Mouse (Mus musculus) heart, embryonic 15.5 days (tissue): ENCODE results near the gene Tctex1d2. TPM values are rescaled to one million over a fixed set of nuclear protein-coding genes. Genes with fewer than 3 reads are reported as not detected.

Experiments
- ATAC-seq: fragments of 200-750 bp; cut with Nextera tagmentation; replicated peaks from 2 replicates; pipeline ENCODE4 v1.8.0; 2017; ENCODE audit warnings: low read depth, moderate TSS enrichment; ENCODE audit not compliant: insufficient number of reproducible peaks, insufficient read depth, low FRiP score
- H3K27ac ChIP-seq: fragments of 300-500 bp; sonication (generic); 2 replicates; pipeline ENCODE4 v1.5.1; 2015; ENCODE audit warnings: mild to moderate bottlenecking, inconsistent platforms
- H3K27me3 ChIP-seq: fragments of 300-500 bp; sonication (generic); 2 replicates; pipeline ENCODE4 v1.6.1; 2015; ENCODE audit warnings: inconsistent platforms
- H3K36me3 ChIP-seq: fragments of 300-500 bp; sonication (generic); 2 replicates; pipeline ENCODE4 v1.6.1; 2015; ENCODE audit warnings: mild to moderate bottlenecking, inconsistent platforms
- H3K4me1 ChIP-seq: fragments of 300-500 bp; sonication (generic); replicated peaks from 2 replicates; pipeline ENCODE4 v1.6.1; 2015; ENCODE audit warnings: inconsistent platforms
- H3K4me2 ChIP-seq: fragments of 300-500 bp; sonication (generic); 2 replicates; pipeline ENCODE4 v1.6.1; 2015; ENCODE audit warnings: inconsistent platforms, mild to moderate bottlenecking, moderate library complexity
- H3K4me3 ChIP-seq: fragments of 300-500 bp; sonication (generic); 2 replicates; pipeline ENCODE4 v1.5.1; 2015; ENCODE audit warnings: mild to moderate bottlenecking, inconsistent platforms
- H3K9ac ChIP-seq: fragments of 300-500 bp; sonication (generic); 2 replicates; pipeline ENCODE4 v1.6.1; 2015; ENCODE audit warnings: mild to moderate bottlenecking, inconsistent platforms
- H3K9me3 ChIP-seq: fragments of 300-500 bp; sonication (generic); replicated peaks from 2 replicates; pipeline ENCODE4 v1.6.1; 2016; ENCODE audit warnings: inconsistent platforms
- WGBS: fragments of 180-500 bp; shearing (Covaris S2); methylation state at CpG from one replicate; pipeline ENCODE4 v1.1.7; 2015; ENCODE audit warnings: mixed read lengths; 5-methylcytosine and 5-hydroxymethylcytosine counted together
- polyA plus RNA-seq: library from polyadenylated mRNA; unstranded; fragments of >200 nt; fragmentation: Nextera tagmentation; extraction: Ambion mirVana; gene quantifications from 2 replicates; pipeline ENCODE4 v1.2.1, GENCODE M21; 2015

Gene Tctex1d2
- polyA plus RNA-seq, 1 experiment from 2014 or later, result 22.5 TPM

DNA sequence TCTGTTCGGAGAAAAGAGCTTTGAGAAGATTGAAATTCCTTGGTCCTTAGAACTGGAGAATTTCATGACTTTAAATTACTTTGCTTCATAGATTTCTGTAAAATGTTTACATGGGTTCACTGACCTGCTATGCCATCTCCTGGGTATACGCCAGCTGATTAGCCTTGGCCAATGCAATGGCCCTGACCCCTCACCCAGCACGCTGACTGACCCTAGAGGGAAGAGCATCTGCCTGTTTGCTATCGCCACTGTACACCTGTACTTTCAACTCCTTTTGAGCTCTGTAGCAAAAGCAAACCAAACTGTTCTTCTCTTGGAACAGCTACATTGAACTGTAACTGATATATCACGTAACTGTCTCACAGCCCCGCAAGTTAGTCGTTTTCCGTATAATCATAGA is 33.6 kb downstream of the Tctex1d2 start:
- Histone ChIP-seq H3K9me3 (no peaks in the 10 kb centered on the region), H3K4me2 (no peak overlapping the region), H3K36me3 (peaks cover 38% of the 10 kb centered on the region), H3K27ac (no peak overlapping the region), H3K9ac (no peak overlapping the region), H3K4me3 (no peak overlapping the region), H3K27me3 (no peaks in the 10 kb centered on the region), H3K4me1 (0 out of 2 replicates have a peak, but pooled peaks cover 2% of the 10 kb centered on the region)
- no peak for ATAC-seq
- WGBS, result 91% methylated on average over 8 of the region's 8 CpGs

DNA sequence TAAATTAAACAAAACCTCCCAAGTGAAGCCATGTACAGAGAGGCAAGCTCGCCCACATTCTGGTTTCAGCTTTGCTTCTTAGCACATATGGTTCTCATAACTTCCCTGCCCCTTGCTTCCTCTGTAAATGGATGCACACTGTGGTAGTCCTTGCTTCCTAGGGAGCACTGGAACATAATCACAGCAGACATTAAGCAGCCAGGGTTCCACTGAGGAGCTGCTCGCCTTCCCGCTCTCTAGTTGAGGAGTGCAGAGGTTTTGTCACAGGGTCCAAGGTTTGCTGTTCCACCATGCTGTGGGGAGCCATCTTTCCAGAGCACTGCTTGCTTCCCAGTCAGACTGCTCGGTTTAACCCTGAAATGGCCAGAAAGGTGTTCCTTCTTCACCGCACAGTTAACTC is 35.1 kb downstream of the Tctex1d2 start:
- no peak for ATAC-seq
- H3K36me3 ChIP-seq, result peaks cover 42% of the 10 kb centered on the region
- H3K9ac ChIP-seq, result no peak overlapping the region
- H3K4me3 ChIP-seq, result no peak overlapping the region
- H3K4me2 ChIP-seq, result no peak overlapping the region
- H3K27me3 ChIP-seq, result no peaks in the 10 kb centered on the region
- WGBS, result 83% methylated on average over 5 of the region's 5 CpGs
- H3K27ac ChIP-seq, result no peak overlapping the region
- H3K9me3 ChIP-seq, result no peaks in the 10 kb centered on the region
- 0 out of 2 replicates have a peak, but pooled peaks cover 2% of the 10 kb centered on the region for H3K4me1 ChIP-seq

DNA sequence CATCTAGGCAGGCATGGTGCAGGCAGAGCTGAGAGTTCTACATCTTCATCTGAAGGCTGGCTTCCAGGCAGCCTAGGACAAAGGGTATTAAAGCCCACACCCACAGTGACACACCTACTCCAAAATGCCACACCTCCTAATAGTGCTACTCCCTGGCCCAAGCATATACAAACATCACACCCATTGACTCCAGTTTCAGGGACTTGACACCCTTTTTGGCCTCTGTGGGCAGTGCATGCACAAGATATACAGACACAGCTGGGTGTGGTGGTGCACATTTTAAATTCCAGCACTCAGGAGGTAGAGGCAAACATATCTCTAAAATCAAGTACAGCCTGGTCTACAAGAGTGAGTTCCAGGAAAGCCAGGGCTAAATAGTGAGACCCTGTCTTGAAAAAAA is 36.6 kb downstream of the Tctex1d2 start:
- Histone ChIP-seq H3K4me2 (no peak overlapping the region), H3K36me3 (peaks cover 42% of the 10 kb centered on the region)
- ATAC-seq, result no peak

DNA sequence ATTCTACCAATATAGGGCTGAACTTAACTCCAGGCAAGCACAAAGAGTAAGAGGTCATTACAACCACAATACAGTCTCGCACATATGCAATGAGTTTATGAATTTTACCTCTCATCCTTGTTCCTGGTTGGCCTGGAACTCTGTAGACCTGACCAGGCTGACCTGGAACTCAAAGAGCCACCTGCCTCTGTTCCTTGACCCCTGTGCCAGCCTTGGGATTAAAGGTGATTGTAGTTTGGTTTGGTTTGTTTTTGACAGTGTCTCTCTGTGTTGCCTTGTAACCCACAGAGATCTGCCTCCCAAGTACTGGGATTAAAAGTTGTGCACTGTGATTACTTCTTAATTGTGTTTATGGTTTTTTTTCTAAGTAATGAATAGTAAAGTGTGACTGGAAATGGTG is 37.3 kb downstream of the Tctex1d2 start:
- no peaks in the 10 kb centered on the region for H3K27me3 ChIP-seq
- no peak overlapping the region for H3K4me3 ChIP-seq
- 0 out of 2 replicates have a peak, but pooled peaks cover 2% of the 10 kb centered on the region for H3K4me1 ChIP-seq
- peaks cover 40% of the 10 kb centered on the region for H3K36me3 ChIP-seq
- no peaks in the 10 kb centered on the region for H3K9me3 ChIP-seq
- WGBS, result 94% methylated on average over 1 of the region's 1 CpGs
- ATAC-seq, result no peak
- no peak overlapping the region for H3K9ac ChIP-seq
- H3K27ac ChIP-seq, result no peak overlapping the region
- no peak overlapping the region for H3K4me2 ChIP-seq

More for the DNA sequence above, 36.6 kb downstream of the Tctex1d2 start:
- Histone ChIP-seq H3K9ac (no peak overlapping the region), H3K4me1 (0 out of 2 replicates have a peak, but pooled peaks cover 2% of the 10 kb centered on the region), H3K27ac (no peak overlapping the region), H3K27me3 (no peaks in the 10 kb centered on the region), H3K4me3 (no peak overlapping the region), H3K9me3 (no peaks in the 10 kb centered on the region)

DNA sequence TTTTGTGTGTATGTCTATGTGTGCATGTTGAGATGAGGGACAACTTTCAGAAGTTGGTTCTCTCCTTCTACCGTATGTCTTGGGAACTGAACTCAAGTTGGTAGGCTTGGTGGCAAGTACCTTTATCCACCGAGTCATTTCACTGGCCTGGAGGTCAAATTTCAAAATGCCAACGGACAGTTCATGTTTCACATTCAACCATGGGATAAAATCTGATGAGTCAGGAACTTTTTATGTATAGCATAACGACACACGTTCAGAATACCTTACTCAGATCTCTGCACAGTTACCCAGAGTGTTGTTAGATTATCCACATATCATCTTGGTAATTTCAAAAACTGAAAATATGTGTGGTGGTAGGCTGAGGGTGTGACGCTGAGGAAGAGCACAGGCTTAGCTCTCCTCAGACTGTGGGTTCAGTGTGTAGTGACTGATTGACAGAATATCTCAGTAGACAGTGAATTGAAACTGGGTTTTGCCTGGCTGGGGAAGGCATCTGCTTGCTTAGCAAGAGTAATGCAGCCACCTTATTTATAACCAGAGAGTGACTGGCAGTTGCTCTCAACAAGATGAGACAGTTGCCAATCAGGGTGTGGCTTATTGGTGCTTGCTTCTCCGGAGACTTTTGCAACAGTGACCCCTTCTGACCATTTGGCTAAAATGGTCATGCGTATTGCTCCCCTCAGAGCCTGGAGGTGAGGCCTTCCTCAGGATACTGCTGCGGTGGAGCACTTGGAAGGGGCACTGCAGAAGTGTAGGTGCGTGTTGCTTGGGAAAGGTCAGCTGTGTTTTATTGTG is 38.3 kb downstream of the Tctex1d2 start:
- Histone ChIP-seq H3K36me3 (peaks cover 41% of the 10 kb centered on the region), H3K4me2 (no peak overlapping the region), H3K9me3 (no peaks in the 10 kb centered on the region), H3K9ac (no peak overlapping the region), H3K27me3 (no peaks in the 10 kb centered on the region), H3K4me1 (peaks cover 4% of the 10 kb centered on the region; the same call in 1 of the 2 replicates), H3K4me3 (no peak overlapping the region), H3K27ac (no peak overlapping the region)
- ATAC-seq, result 0 out of 2 replicates have a peak, but pooled peaks have one; percentile 53
- 55% methylated on average over 10 of the region's 10 CpGs for WGBS

DNA sequence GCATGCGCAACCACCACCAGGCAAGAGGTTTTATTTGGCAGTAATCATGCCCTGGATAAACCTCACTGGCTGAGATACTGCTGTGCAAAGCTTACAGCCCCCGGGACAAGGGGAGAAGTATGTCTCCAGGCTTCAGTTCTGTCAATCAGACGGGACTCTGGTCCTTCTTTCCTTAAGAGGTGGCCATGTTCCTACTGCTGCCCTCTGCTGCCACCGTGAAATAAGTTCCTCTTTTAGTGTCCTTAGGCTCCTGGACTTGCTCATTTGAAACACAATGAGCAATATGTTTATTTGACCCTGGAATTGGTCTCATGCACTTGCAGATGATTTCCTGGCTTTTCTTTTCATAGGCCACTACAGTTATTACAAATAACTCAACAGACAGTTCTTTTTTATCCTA is 41.0 kb downstream of the Tctex1d2 start:
- peaks cover 27% of the 10 kb centered on the region for H3K36me3 ChIP-seq
- H3K9ac ChIP-seq, result no peak overlapping the region
- no peaks in the 10 kb centered on the region for H3K27me3 ChIP-seq
- H3K4me1 ChIP-seq, result peaks cover 14% of the 10 kb centered on the region
- no peak overlapping the region for H3K4me2 ChIP-seq
- no peaks in the 10 kb centered on the region for H3K9me3 ChIP-seq
- ATAC-seq, result no peak
- no peak overlapping the region for H3K27ac ChIP-seq
- WGBS, result 50% methylated on average over 4 of the region's 4 CpGs
- no peak overlapping the region for H3K4me3 ChIP-seq

DNA sequence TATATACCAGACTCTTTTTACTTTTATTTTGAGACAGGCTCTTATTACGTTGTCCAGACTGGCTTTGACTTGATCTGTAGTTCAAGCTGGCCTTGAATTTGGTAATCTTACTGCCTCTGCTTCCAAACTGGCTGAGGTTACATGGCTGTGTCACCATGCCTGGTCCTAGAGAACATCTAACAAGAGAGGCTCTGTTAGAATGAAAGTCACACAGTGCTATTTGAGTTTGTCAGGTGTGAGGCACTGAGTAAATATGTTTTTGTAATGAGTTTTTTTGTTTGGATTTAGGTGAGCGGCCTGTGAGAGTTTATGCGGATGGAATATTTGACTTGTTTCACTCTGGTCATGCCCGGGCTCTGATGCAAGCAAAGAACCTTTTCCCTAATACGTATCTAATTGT is 42.2 kb downstream of the Tctex1d2 start:
- no peak overlapping the region for H3K4me2 ChIP-seq
- H3K9me3 ChIP-seq, result no peaks in the 10 kb centered on the region
- ATAC-seq, result no peak
- H3K9ac ChIP-seq, result no peak overlapping the region
- no peak overlapping the region; the same call in 1 of the 2 replicates for H3K27ac ChIP-seq
- peaks cover 14% of the 10 kb centered on the region for H3K4me1 ChIP-seq
- H3K36me3 ChIP-seq, result peaks cover 18% of the 10 kb centered on the region
- no peak overlapping the region for H3K4me3 ChIP-seq
- 91% methylated on average over 5 of the region's 5 CpGs for WGBS
- no peaks in the 10 kb centered on the region for H3K27me3 ChIP-seq

DNA sequence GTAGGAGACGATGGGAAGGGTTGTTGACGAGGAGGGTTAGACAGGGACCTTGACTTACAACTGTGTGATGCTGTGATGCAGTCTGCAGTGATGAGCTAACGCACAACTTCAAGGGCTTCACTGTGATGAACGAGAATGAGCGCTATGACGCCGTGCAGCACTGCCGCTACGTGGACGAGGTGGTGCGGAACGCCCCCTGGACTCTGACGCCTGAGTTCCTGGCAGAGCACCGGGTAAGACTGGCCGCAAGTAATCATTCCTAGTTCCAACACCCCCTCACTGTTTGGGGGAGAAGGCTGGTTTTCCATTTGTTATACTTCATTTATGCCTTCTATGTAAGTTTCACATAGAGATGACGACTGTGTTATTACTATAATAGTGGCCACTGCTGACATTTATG is 43.4 kb downstream of the Tctex1d2 start:
- WGBS, result 83% methylated on average over 16 of the region's 16 CpGs
- H3K9ac ChIP-seq, result no peak overlapping the region
- H3K9me3 ChIP-seq, result no peaks in the 10 kb centered on the region
- peaks cover 22% of the 10 kb centered on the region for H3K36me3 ChIP-seq
- H3K4me2 ChIP-seq, result no peak overlapping the region
- peak overlapping the region; percentile 77 for H3K27ac ChIP-seq
- H3K4me3 ChIP-seq, result no peak overlapping the region
- no peaks in the 10 kb centered on the region for H3K27me3 ChIP-seq
- no peak for ATAC-seq
- H3K4me1 ChIP-seq, result peaks cover 12% of the 10 kb centered on the region

DNA sequence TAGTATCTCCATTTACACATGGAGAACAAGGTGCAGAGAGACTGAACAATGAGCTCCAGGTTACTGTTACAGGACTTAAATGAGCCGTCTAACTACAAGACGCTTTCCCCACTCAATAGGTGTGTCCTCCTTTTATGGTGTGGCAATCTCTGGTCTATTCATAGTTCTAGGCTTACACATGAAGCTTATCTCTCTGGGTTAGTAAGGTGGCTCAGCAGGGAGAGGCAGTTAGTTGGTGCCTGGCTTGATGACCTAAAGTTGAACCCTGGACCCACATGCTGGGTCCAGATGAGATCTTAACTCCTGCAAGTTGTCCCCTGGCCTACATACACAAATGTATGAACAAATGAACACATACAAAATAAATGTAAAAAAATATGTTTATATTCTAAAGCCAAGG is 43.9 kb downstream of the Tctex1d2 start:
- peaks cover 12% of the 10 kb centered on the region for H3K4me1 ChIP-seq
- H3K9me3 ChIP-seq, result no peaks in the 10 kb centered on the region
- H3K4me3 ChIP-seq, result no peak overlapping the region
- no peaks in the 10 kb centered on the region for H3K27me3 ChIP-seq
- peak overlapping the region; percentile 77 for H3K27ac ChIP-seq
- WGBS, result 52% methylated on average over 2 of the region's 2 CpGs
- ATAC-seq, result peak; percentile 69
- no peak overlapping the region for H3K4me2 ChIP-seq
- peaks cover 27% of the 10 kb centered on the region for H3K36me3 ChIP-seq
- H3K9ac ChIP-seq, result no peak overlapping the region

DNA sequence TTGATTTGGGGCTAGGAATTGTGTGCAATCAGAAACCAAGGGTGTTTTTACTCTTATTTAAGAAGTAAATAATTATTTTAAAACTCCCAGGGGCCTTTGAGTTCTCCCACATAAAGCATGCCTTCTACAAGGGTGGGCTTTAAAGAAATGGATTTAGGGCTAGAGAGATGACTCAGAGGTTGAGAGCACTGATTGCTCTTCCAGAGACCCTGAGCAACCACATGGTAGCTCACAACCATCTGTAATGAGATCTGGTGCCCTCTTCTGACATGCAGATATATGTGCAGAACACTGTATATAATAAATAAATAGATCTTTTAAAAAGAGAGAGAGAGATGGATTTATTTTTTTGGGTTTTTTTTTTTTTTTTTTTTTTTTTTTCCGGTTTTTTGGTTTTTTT is 45.4 kb downstream of the Tctex1d2 start:
- peaks cover 31% of the 10 kb centered on the region for H3K36me3 ChIP-seq

DNA sequence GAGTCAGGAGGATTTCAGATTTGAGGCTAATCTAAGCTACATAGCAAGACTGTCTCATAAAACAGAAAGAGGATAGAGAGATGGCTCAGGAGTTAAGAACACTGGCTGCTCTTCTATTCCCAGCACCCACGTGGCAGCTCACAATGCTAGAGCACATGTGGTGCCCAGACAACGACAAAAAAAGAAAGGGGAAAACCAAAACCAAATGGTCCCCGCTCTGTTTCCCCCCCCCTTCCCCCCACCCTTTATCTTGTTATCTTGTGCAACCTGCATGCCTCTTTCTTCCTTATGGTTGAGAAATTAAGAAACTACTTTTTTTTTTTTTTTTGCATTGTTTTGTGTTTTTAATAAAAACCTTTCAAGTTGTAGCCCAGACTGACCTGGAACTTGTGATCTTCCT is 49.0 kb downstream of the Tctex1d2 start:
- H3K9ac ChIP-seq, result no peak overlapping the region
- WGBS, result 71% methylated on average over 3 of the region's 3 CpGs
- ATAC-seq, result no peak
- no peak overlapping the region for H3K27ac ChIP-seq
- peaks cover 51% of the 10 kb centered on the region for H3K36me3 ChIP-seq
- no peaks in the 10 kb centered on the region for H3K9me3 ChIP-seq
- peaks cover 5% of the 10 kb centered on the region; the same call in 1 of the 2 replicates for H3K4me1 ChIP-seq
- no peaks in the 10 kb centered on the region for H3K27me3 ChIP-seq
- no peak overlapping the region for H3K4me3 ChIP-seq
- no peak overlapping the region for H3K4me2 ChIP-seq

More for the DNA sequence above, 45.4 kb downstream of the Tctex1d2 start:
- 0% methylated on average over 1 of the region's 1 CpGs for WGBS
- Histone ChIP-seq H3K4me2 (no peak overlapping the region), H3K4me3 (no peak overlapping the region), H3K27me3 (no peaks in the 10 kb centered on the region), H3K27ac (no peak overlapping the region), H3K4me1 (peaks cover 12% of the 10 kb centered on the region), H3K9ac (no peak overlapping the region), H3K9me3 (no peaks in the 10 kb centered on the region)
- ATAC-seq, result no peak
